Mouse (Mus musculus): ENCODE results near the gene Retreg3. TPM values are rescaled to one million over a fixed set of nuclear protein-coding genes. Genes with fewer than 3 reads are reported as not detected.

The Retreg3 gene
- polyA plus RNA-seq, 1 experiment, result 87.3 TPM

- H3K4me1 ChIP-seq (ENCODE audit: control insufficient read depth, insufficient read depth, low read length), result peaks cover 15% of the 10 kb centered on the region; the same call in 1 of the 2 replicates
- no peak overlapping the region for H3K4me3 ChIP-seq (replicated peaks; ENCODE audit: insufficient read depth, low read depth, low read length)
- no peak for TF ChIP-seq CTCF (IDR thresholded peaks at IDR 0.05; ENCODE audit: borderline replicate concordance, insufficient read depth, low read depth, low read length)
- TF ChIP-seq POLR2A (IDR thresholded peaks at IDR 0.05; ENCODE audit: borderline replicate concordance, insufficient read depth, low read length), result no peak
- no peak overlapping the region for H3K27ac ChIP-seq (ENCODE audit: insufficient read depth, low read length)
- 86% methylated on average over 18 of the region's 18 CpGs for WGBS
- DNase-seq, result peak in 1 of 2 experiments; percentile 12
- no peaks in the 10 kb centered on the region for H3K27me3 ChIP-seq (ENCODE audit: control insufficient read depth, insufficient read depth, low read length)
Observed at GRCm38 (mm10) chr11:101085617-101086322, 33.9 kb downstream of the Retreg3 start.

- DNase-seq, result peak in 1 of 2 experiments; percentile 11
- TF ChIP-seq CTCF (IDR thresholded peaks at IDR 0.05; ENCODE audit: borderline replicate concordance, insufficient read depth, low read depth, low read length) (no peak), POLR2A (IDR thresholded peaks at IDR 0.05; ENCODE audit: borderline replicate concordance, insufficient read depth, low read length) (no peak)
- H3K27me3 ChIP-seq (ENCODE audit: control insufficient read depth, insufficient read depth, low read length), result no peaks in the 10 kb centered on the region
- H3K4me1 ChIP-seq (ENCODE audit: control insufficient read depth, insufficient read depth, low read length), result peaks cover 15% of the 10 kb centered on the region; the same call in 1 of the 2 replicates
- no peak overlapping the region for H3K4me3 ChIP-seq (replicated peaks; ENCODE audit: insufficient read depth, low read depth, low read length)
- no peak overlapping the region for H3K27ac ChIP-seq (ENCODE audit: insufficient read depth, low read length)
- 95% methylated on average over 12 of the region's 12 CpGs for WGBS
Observed at GRCm38 (mm10) chr11:101084811-101085210, 34.9 kb downstream of the Retreg3 start.

- no peaks in the 10 kb centered on the region for H3K27me3 ChIP-seq (ENCODE audit: control insufficient read depth, insufficient read depth, low read length)
- peaks cover 15% of the 10 kb centered on the region; the same call in 1 of the 2 replicates for H3K4me1 ChIP-seq (ENCODE audit: control insufficient read depth, insufficient read depth, low read length)
- DNase-seq, result peak in 1 of 2 experiments; percentile 13
- no peak overlapping the region for H3K27ac ChIP-seq (ENCODE audit: insufficient read depth, low read length)
- H3K4me3 ChIP-seq (replicated peaks; ENCODE audit: insufficient read depth, low read depth, low read length), result no peak overlapping the region
- 80% methylated on average over 14 of the region's 14 CpGs for WGBS
- no peak for TF ChIP-seq CTCF (IDR thresholded peaks at IDR 0.05; ENCODE audit: borderline replicate concordance, insufficient read depth, low read depth, low read length)
- TF ChIP-seq POLR2A (IDR thresholded peaks at IDR 0.05; ENCODE audit: borderline replicate concordance, insufficient read depth, low read length), result no peak
Observed at GRCm38 (mm10) chr11:101084246-101084645, 35.4 kb downstream of the Retreg3 start.

- no peaks in the 10 kb centered on the region for H3K27me3 ChIP-seq (ENCODE audit: control insufficient read depth, insufficient read depth, low read length)
- TF ChIP-seq POLR2A (IDR thresholded peaks at IDR 0.05; ENCODE audit: borderline replicate concordance, insufficient read depth, low read length) (no peak), CTCF (IDR thresholded peaks at IDR 0.05; ENCODE audit: borderline replicate concordance, insufficient read depth, low read depth, low read length) (no peak)
- DNase-seq, result peak; percentile 46 to 59
- H3K4me3 ChIP-seq (replicated peaks; ENCODE audit: insufficient read depth, low read depth, low read length), result peak overlapping the region; percentile 73
- WGBS, result 20% methylated on average over 19 of the region's 19 CpGs
- peak overlapping the region; percentile 55 for H3K27ac ChIP-seq (ENCODE audit: insufficient read depth, low read length)
- H3K4me1 ChIP-seq (ENCODE audit: control insufficient read depth, insufficient read depth, low read length), result peaks cover 15% of the 10 kb centered on the region; the same call in 1 of the 2 replicates
Observed at GRCm38 (mm10) chr11:101083083-101083697, 36.5 kb downstream of the Retreg3 start.

- under 1% methylated on average over 51 of the region's 51 CpGs for WGBS
- peak; percentile 90 to 91 for DNase-seq
- Histone ChIP-seq H3K4me1 (ENCODE audit: control insufficient read depth, insufficient read depth, low read length) (peaks cover 11% of the 10 kb centered on the region; the same call in 1 of the 2 replicates), H3K27me3 (ENCODE audit: control insufficient read depth, insufficient read depth, low read length) (no peaks in the 10 kb centered on the region), H3K27ac (ENCODE audit: insufficient read depth, low read length) (peak within 1 kb of the TSS; percentile 55), H3K4me3 (replicated peaks; ENCODE audit: insufficient read depth, low read depth, low read length) (peak within 1 kb of the TSS; percentile 73)
- TF ChIP-seq CTCF (IDR thresholded peaks at IDR 0.05; ENCODE audit: borderline replicate concordance, insufficient read depth, low read depth, low read length) (peak; percentile 35; the same call in 1 of the 2 replicates), POLR2A (IDR thresholded peaks at IDR 0.05; ENCODE audit: borderline replicate concordance, insufficient read depth, low read length) (peak; percentile 78)
Observed at GRCm38 (mm10) chr11:101082208-101083082, 37.2 kb downstream of the Retreg3 start, which contains the start of gene Coasy. Gene Coasy (plus strand): TSS chr11:101082565.

- no peak for DNase-seq
- peaks cover 10% of the 10 kb centered on the region; the same call in 1 of the 2 replicates for H3K4me1 ChIP-seq (ENCODE audit: control insufficient read depth, insufficient read depth, low read length)
- no peaks in the 10 kb centered on the region for H3K27me3 ChIP-seq (ENCODE audit: control insufficient read depth, insufficient read depth, low read length)
- H3K27ac ChIP-seq (ENCODE audit: insufficient read depth, low read length), result peak overlapping the region; percentile 4; the same call in 1 of the 2 replicates
- 10% methylated on average over 10 of the region's 10 CpGs for WGBS
- TF ChIP-seq CTCF (IDR thresholded peaks at IDR 0.05; ENCODE audit: borderline replicate concordance, insufficient read depth, low read depth, low read length), result no peak
- TF ChIP-seq POLR2A (IDR thresholded peaks at IDR 0.05; ENCODE audit: borderline replicate concordance, insufficient read depth, low read length), result no peak
- peak overlapping the region; percentile 68 for H3K4me3 ChIP-seq (replicated peaks; ENCODE audit: insufficient read depth, low read depth, low read length)
Observed at GRCm38 (mm10) chr11:101081659-101082058, 38.0 kb downstream of the Retreg3 start.

- H3K27me3 ChIP-seq (ENCODE audit: control insufficient read depth, insufficient read depth, low read length), result no peaks in the 10 kb centered on the region
- TF ChIP-seq POLR2A (IDR thresholded peaks at IDR 0.05; ENCODE audit: borderline replicate concordance, insufficient read depth, low read length) (no peak), CTCF (IDR thresholded peaks at IDR 0.05; ENCODE audit: borderline replicate concordance, insufficient read depth, low read depth, low read length) (no peak)
- no peak overlapping the region for H3K4me3 ChIP-seq (replicated peaks; ENCODE audit: insufficient read depth, low read depth, low read length)
- 82% methylated on average over 5 of the region's 5 CpGs for WGBS
- no peak overlapping the region for H3K27ac ChIP-seq (ENCODE audit: insufficient read depth, low read length)
- DNase-seq, result no peak
- peaks cover 5% of the 10 kb centered on the region; the same call in 1 of the 2 replicates for H3K4me1 ChIP-seq (ENCODE audit: control insufficient read depth, insufficient read depth, low read length)
Observed at GRCm38 (mm10) chr11:101080421-101080820, 39.3 kb downstream of the Retreg3 start.

Measured in cerebellum, adult 2 months (tissue).